Mouse (Mus musculus): Measurements from ENCODE around the gene Calml4.

DNA sequence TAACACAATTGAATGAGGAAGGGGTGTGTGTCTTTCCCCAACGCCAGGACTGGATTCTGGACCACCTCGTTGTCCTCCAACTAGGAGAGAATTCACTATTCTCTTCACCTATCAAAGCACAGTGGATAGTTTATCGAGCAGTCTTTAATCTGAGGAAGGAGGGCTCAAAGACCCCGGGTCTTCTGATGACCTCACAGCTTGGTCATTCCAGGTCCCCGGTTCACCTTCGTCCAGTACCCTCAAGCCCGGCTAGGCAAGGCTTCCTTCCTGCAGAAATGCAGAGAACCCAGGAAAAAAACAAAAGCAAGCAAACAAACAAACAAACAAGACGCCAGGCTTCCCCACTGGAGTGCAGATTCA, 19.8 kb upstream of the Calml4 start:
- no peak for TF ChIP-seq CTCF (conservative IDR thresholded peaks at IDR 0.05; ENCODE audit: low read length)
- no peak for TF ChIP-seq NANOG (IDR thresholded peaks at IDR 0.05; ENCODE audit: borderline replicate concordance, low read length)
- TF ChIP-seq POU5F1 (IDR thresholded peaks at IDR 0.05; ENCODE audit: borderline replicate concordance, low read length) = no peak

Data from E14TG2a.4 (cell line).